Mouse (Mus musculus): Measurements from ENCODE around the gene Kirrel3. TPM values are rescaled to one million over a fixed set of nuclear protein-coding genes. Genes with fewer than 3 reads are reported as not detected.

Kirrel3 gene
- polyA plus RNA-seq, 1 experiment from 2014 or later: 4.0 TPM

GRCm38 (mm10) chr9:34865606-34866005 lies 379.9 kb downstream of the Kirrel3 start:
- H3K9me3 ChIP-seq (ENCODE audit: control insufficient read depth, low read length): no peaks in the 10 kb centered on the region
- H3K36me3 ChIP-seq (ENCODE audit: control insufficient read depth, insufficient read depth, low read length): no peaks in the 10 kb centered on the region
- no peaks in the 10 kb centered on the region for H3K4me1 ChIP-seq (ENCODE audit: control insufficient read depth, insufficient read depth, low read length)
- H3K27me3 ChIP-seq (ENCODE audit: control insufficient read depth, insufficient read depth, low read length): no peaks in the 10 kb centered on the region
- no peak overlapping the region for H3K4me3 ChIP-seq (ENCODE audit: low read length)
- H3K27ac ChIP-seq (ENCODE audit: low read depth, low read length): no peak overlapping the region
- WGBS: 54% methylated on average over 6 of the region's 6 CpGs
- no peak for ATAC-seq (ENCODE audit: low FRiP score, low TSS enrichment)
- no peak overlapping the region for H3K9ac ChIP-seq (ENCODE audit: low read depth, low read length)
- H3K4me2 ChIP-seq (replicated peaks; ENCODE audit: low read depth, low read length): no peak overlapping the region

DNA sequence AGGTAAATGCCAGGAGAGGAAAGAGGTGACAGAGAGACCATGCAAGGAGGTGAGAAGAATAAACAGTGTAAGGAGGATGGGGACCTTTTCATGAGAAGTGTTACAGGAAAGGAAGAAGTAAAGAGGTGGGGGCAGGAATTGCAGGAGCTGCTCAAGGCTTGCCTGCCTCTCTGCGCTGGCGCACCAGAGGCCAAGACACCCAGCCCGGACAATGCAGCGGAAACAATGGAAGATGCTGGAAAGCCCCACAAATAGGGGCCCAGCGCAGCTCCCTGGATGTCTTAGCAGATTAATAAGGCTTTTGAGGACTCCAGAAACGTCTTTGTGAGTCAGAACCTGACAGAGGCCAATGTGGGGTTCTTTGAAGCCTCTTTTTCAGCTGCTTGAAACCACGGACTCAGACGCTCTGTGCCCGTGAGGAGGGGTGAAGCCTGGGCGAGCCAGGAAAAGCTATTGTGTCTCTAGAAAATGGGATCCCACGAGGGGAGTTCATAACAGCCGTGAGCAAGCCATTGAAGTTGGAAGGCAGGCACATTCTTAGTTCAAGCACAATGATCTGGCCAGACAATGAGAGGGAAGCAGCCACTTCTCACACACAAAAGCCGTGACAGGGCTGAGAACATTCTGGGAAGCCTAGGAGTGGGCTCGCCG lies 385.7 kb downstream of the Kirrel3 start:
- Histone ChIP-seq H3K4me1 (ENCODE audit: control insufficient read depth, insufficient read depth, low read length) (no peaks in the 10 kb centered on the region), H3K4me3 (ENCODE audit: low read length) (no peak overlapping the region), H3K4me2 (replicated peaks; ENCODE audit: low read depth, low read length) (no peak overlapping the region), H3K27ac (ENCODE audit: low read depth, low read length) (no peak overlapping the region), H3K27me3 (ENCODE audit: control insufficient read depth, insufficient read depth, low read length) (no peaks in the 10 kb centered on the region), H3K36me3 (ENCODE audit: control insufficient read depth, insufficient read depth, low read length) (no peaks in the 10 kb centered on the region), H3K9ac (ENCODE audit: low read depth, low read length) (no peak overlapping the region), H3K9me3 (ENCODE audit: control insufficient read depth, low read length) (no peaks in the 10 kb centered on the region)
- ATAC-seq (ENCODE audit: low FRiP score, low TSS enrichment): no peak
- WGBS: 68% methylated on average over 15 of the region's 15 CpGs

GRCm38 (mm10) chr9:34875238-34875637 lies 389.5 kb downstream of the Kirrel3 start:
- no peaks in the 10 kb centered on the region for H3K9me3 ChIP-seq (ENCODE audit: control insufficient read depth, low read length)
- no peak for ATAC-seq (ENCODE audit: low FRiP score, low TSS enrichment)
- H3K27ac ChIP-seq (ENCODE audit: low read depth, low read length): no peak overlapping the region
- WGBS: 84% methylated on average over 6 of the region's 6 CpGs
- H3K4me2 ChIP-seq (replicated peaks; ENCODE audit: low read depth, low read length): no peak overlapping the region
- H3K27me3 ChIP-seq (ENCODE audit: control insufficient read depth, insufficient read depth, low read length): no peaks in the 10 kb centered on the region
- H3K4me1 ChIP-seq (ENCODE audit: control insufficient read depth, insufficient read depth, low read length): no peaks in the 10 kb centered on the region
- no peaks in the 10 kb centered on the region for H3K36me3 ChIP-seq (ENCODE audit: control insufficient read depth, insufficient read depth, low read length)
- H3K9ac ChIP-seq (ENCODE audit: low read depth, low read length): no peak overlapping the region
- H3K4me3 ChIP-seq (ENCODE audit: low read length): no peak overlapping the region

GRCm38 (mm10) chr9:34877186-34877585 lies 391.5 kb downstream of the Kirrel3 start:
- H3K4me1 ChIP-seq (ENCODE audit: control insufficient read depth, insufficient read depth, low read length): no peaks in the 10 kb centered on the region
- no peak for ATAC-seq (ENCODE audit: low FRiP score, low TSS enrichment)
- no peak overlapping the region for H3K4me2 ChIP-seq (replicated peaks; ENCODE audit: low read depth, low read length)
- no peak overlapping the region for H3K9ac ChIP-seq (ENCODE audit: low read depth, low read length)
- H3K27ac ChIP-seq (ENCODE audit: low read depth, low read length): no peak overlapping the region
- no peak overlapping the region for H3K4me3 ChIP-seq (ENCODE audit: low read length)
- H3K9me3 ChIP-seq (ENCODE audit: control insufficient read depth, low read length): no peaks in the 10 kb centered on the region
- no peaks in the 10 kb centered on the region for H3K36me3 ChIP-seq (ENCODE audit: control insufficient read depth, insufficient read depth, low read length)
- 58% methylated on average over 3 of the region's 3 CpGs for WGBS
- H3K27me3 ChIP-seq (ENCODE audit: control insufficient read depth, insufficient read depth, low read length): no peaks in the 10 kb centered on the region

DNA sequence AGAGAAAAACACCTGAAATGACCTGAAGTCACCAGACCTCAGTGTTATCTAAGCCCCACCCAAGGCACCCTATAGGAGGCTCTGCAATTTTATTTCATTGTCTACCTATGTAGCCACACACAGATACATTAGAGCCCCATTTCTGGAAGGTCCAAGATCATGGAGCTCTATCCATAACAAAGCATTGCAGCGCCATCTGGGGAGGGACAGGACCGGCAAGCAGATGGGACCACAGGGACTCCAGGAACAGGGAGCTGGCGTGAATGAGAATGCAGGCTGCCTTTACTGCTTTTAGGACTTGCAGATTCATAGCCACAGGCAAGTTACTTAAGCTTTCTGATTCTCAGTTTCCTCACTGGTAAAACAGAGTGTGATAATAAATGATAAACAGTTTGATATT lies 392.1 kb downstream of the Kirrel3 start:
- Histone ChIP-seq H3K36me3 (ENCODE audit: control insufficient read depth, insufficient read depth, low read length) (no peaks in the 10 kb centered on the region), H3K9me3 (ENCODE audit: control insufficient read depth, low read length) (no peaks in the 10 kb centered on the region)
- no peak for ATAC-seq (ENCODE audit: low FRiP score, low TSS enrichment)

GRCm38 (mm10) chr9:34881750-34882149 lies 396.1 kb downstream of the Kirrel3 start:
- H3K27ac ChIP-seq (ENCODE audit: low read depth, low read length): no peak overlapping the region
- H3K4me3 ChIP-seq (ENCODE audit: low read length): no peak overlapping the region
- H3K36me3 ChIP-seq (ENCODE audit: control insufficient read depth, insufficient read depth, low read length): no peaks in the 10 kb centered on the region
- WGBS: 5% methylated on average over 5 of the region's 5 CpGs
- no peak overlapping the region for H3K9ac ChIP-seq (ENCODE audit: low read depth, low read length)
- no peak for ATAC-seq (ENCODE audit: low FRiP score, low TSS enrichment)
- no peaks in the 10 kb centered on the region for H3K4me1 ChIP-seq (ENCODE audit: control insufficient read depth, insufficient read depth, low read length)
- H3K4me2 ChIP-seq (replicated peaks; ENCODE audit: low read depth, low read length): no peak overlapping the region
- no peaks in the 10 kb centered on the region for H3K27me3 ChIP-seq (ENCODE audit: control insufficient read depth, insufficient read depth, low read length)
- H3K9me3 ChIP-seq (ENCODE audit: control insufficient read depth, low read length): no peaks in the 10 kb centered on the region

More for the DNA sequence above, 392.1 kb downstream of the Kirrel3 start:
- H3K27me3 ChIP-seq (ENCODE audit: control insufficient read depth, insufficient read depth, low read length): no peaks in the 10 kb centered on the region
- H3K4me2 ChIP-seq (replicated peaks; ENCODE audit: low read depth, low read length): no peak overlapping the region
- H3K4me1 ChIP-seq (ENCODE audit: control insufficient read depth, insufficient read depth, low read length): no peaks in the 10 kb centered on the region
- 73% methylated on average over 3 of the region's 3 CpGs for WGBS
- H3K27ac ChIP-seq (ENCODE audit: low read depth, low read length): no peak overlapping the region
- no peak overlapping the region for H3K9ac ChIP-seq (ENCODE audit: low read depth, low read length)
- H3K4me3 ChIP-seq (ENCODE audit: low read length): no peak overlapping the region

- WGBS: 5% methylated on average over 2 of the region's 2 CpGs
- Histone ChIP-seq H3K9me3 (ENCODE audit: control insufficient read depth, low read length) (no peaks in the 10 kb centered on the region), H3K27ac (ENCODE audit: low read depth, low read length) (no peak overlapping the region), H3K4me3 (ENCODE audit: low read length) (no peak overlapping the region), H3K4me1 (ENCODE audit: control insufficient read depth, insufficient read depth, low read length) (no peaks in the 10 kb centered on the region), H3K36me3 (ENCODE audit: control insufficient read depth, insufficient read depth, low read length) (no peaks in the 10 kb centered on the region), H3K4me2 (replicated peaks; ENCODE audit: low read depth, low read length) (no peak overlapping the region), H3K27me3 (ENCODE audit: control insufficient read depth, insufficient read depth, low read length) (no peaks in the 10 kb centered on the region), H3K9ac (ENCODE audit: low read depth, low read length) (no peak overlapping the region)
- ATAC-seq (ENCODE audit: low FRiP score, low TSS enrichment): no peak
Measured at GRCm38 (mm10) chr9:34882211-34882610, 396.5 kb downstream of the Kirrel3 start.

- Histone ChIP-seq H3K4me1 (ENCODE audit: control insufficient read depth, insufficient read depth, low read length) (no peaks in the 10 kb centered on the region), H3K27me3 (ENCODE audit: control insufficient read depth, insufficient read depth, low read length) (no peaks in the 10 kb centered on the region), H3K36me3 (ENCODE audit: control insufficient read depth, insufficient read depth, low read length) (no peaks in the 10 kb centered on the region), H3K4me2 (replicated peaks; ENCODE audit: low read depth, low read length) (no peak overlapping the region), H3K27ac (ENCODE audit: low read depth, low read length) (no peak overlapping the region), H3K4me3 (ENCODE audit: low read length) (no peak overlapping the region), H3K9ac (ENCODE audit: low read depth, low read length) (no peak overlapping the region), H3K9me3 (ENCODE audit: control insufficient read depth, low read length) (no peaks in the 10 kb centered on the region)
- no peak for ATAC-seq (ENCODE audit: low FRiP score, low TSS enrichment)
- 35% methylated on average over 4 of the region's 4 CpGs for WGBS
Measured at GRCm38 (mm10) chr9:34883122-34883521, 397.4 kb downstream of the Kirrel3 start.

- Histone ChIP-seq H3K4me3 (ENCODE audit: low read length) (no peak overlapping the region), H3K4me1 (ENCODE audit: control insufficient read depth, insufficient read depth, low read length) (no peaks in the 10 kb centered on the region), H3K27ac (ENCODE audit: low read depth, low read length) (no peak overlapping the region), H3K9ac (ENCODE audit: low read depth, low read length) (no peak overlapping the region), H3K36me3 (ENCODE audit: control insufficient read depth, insufficient read depth, low read length) (no peaks in the 10 kb centered on the region), H3K9me3 (ENCODE audit: control insufficient read depth, low read length) (no peaks in the 10 kb centered on the region), H3K4me2 (replicated peaks; ENCODE audit: low read depth, low read length) (no peak overlapping the region), H3K27me3 (ENCODE audit: control insufficient read depth, insufficient read depth, low read length) (no peaks in the 10 kb centered on the region)
- ATAC-seq (ENCODE audit: low FRiP score, low TSS enrichment): no peak
- 84% methylated on average over 3 of the region's 3 CpGs for WGBS
Measured at GRCm38 (mm10) chr9:34884325-34884724, 398.6 kb downstream of the Kirrel3 start.
